Mouse (Mus musculus) retina, postnatal 7 days (tissue): ENCODE data around the gene Gm20388.
"Not testable (repeated sequence)": the region's sequence is repeated elsewhere in the genome, so short reads cannot be mapped to it uniquely, and the experiment has no call there.

ENCODE experiments used
- DNase-seq: peaks from one replicate; pipeline ENCODE4 v3.0.0-alpha.2; 2012; ENCODE audit warnings: low read depth, low spot score

The Gm20388 gene

GRCm38 (mm10) chr8:121651874-121652361 lies 1741.3 kb downstream of the Gm20388 start:
- no peak for DNase-seq

DNA sequence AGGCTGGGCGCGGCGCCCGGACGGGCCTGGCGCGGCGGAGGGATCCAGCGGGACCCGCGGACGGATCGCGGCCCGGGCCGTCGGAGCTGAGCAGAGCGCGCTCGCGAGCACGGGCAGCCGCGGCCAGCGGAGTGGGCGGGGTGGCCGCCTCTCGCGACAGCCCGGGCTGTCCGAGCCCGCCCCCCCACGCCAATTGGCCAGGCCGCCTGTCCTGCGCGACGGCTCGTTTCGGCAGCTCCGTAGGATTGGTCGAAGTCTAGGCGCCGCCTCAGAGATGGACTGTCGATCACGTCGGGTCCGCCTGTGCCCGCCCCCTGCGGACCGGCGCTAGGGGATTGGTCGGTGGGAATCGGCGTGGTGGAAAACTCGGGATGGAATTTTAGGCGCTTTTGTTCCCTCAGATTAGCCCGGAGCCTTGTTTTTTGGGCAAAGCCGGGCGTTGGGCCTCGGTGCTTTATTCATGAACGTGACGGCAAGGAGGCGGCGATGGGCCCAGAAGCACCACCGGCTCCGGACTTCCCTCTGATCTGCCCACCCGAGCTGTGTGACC lies 1742.2 kb downstream of the Gm20388 start, which contains the start of gene Zcchc14:
Zcchc14 (minus strand) TSS at position 128 of the 550 bp plus-strand sequence.
- peak; percentile 94 for DNase-seq

DNA sequence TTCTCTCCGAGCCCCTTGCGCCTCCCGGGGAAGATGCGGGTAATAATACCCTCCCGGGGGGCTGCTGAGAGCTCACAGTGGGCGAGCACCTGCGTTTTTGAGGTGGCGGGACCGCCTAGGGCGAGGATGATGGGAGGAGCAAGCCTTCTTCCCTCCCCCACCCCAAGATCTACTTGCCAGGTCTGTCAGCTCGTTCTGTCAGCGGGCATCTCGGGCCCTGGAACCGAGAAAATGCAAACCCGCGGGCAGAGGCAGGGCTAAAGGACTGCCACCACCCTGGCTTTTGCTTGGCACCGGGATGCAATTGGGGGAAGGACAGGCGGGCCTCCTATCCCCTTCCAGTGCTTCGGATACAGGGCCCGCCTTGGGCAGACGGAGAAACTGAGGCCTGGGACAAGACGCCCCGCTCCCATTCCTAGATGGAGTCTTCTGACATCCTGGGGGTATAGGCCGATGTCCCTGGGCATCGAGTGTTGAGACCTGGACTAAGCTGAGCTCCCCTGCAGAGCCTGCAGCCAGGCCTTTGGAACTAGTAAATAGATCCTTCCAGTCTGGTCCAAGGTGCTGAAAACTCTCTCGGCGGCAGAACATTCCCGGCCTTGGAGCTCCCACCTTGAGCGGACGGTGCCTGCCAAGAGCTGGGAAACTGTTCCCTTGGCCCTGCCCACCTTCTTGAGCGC lies 1742.8 kb downstream of the Gm20388 start:
- DNase-seq: no peak

GRCm38 (mm10) chr8:121654131-121654530 lies 1743.5 kb downstream of the Gm20388 start:
- DNase-seq: no peak

DNA sequence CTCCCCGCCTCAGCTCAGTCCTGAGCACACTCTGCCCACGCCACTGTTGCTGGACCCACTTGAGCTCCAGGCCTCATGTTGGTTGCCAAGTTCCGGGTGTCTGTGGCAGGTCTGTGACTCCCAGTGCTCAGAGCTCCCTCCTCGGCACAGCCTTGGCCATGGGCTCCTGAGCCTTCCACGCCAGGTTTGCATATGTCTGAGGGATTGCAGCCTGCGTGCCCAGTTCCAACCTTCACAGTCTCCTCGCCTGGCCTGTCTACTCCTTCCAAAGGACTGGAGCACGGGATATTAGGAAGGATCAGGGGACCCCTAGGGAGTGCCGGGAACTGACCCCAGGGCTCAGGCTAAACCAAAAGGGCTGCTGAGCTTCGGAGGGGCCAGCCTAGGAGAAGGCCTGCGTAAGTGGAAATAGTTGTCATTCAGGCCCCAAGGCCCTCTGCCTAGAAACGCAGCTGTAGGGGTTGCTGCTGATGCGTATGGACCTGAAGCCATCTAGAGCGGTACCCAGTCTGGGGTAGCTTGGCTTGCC lies 1744.4 kb downstream of the Gm20388 start:
- DNase-seq: no peak

- DNase-seq: no peak
Observed at GRCm38 (mm10) chr8:121660602-121661001, 1750.0 kb downstream of the Gm20388 start.

DNA sequence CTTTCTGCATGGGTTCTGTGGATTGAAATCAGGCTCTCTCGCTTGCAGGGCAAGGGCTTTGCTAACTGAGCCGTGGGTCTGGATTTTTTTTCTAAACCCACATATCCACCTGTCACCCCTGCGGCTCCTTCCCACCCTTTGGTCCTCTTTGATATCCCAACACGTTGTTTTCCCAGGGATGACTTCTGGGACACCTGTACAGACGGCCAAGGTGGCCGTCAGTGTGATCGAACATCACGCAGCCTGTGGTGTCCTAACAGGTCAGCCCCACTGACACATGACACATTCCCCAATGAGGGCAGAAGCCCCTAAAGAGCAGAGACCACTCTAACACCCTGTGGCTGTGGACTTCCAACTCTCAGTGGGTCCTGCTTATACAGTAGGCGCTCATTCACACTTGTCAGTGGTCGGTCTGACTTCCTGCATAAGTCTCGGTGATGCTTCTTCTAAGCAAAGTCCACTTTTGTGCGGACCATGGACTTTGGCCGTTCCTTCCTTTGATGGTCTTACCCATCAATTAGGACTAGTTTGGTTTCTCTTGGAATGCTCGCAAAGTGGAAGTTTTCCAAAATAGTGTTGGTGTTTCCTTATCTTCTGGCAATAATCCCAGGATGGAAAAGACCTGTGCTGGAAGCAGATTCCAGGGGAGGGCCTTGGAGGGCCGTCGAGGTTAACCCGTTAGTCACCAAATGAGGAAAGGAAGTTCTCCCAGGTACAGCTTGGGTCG lies 1751.2 kb downstream of the Gm20388 start:
- DNase-seq: no peak

DNA sequence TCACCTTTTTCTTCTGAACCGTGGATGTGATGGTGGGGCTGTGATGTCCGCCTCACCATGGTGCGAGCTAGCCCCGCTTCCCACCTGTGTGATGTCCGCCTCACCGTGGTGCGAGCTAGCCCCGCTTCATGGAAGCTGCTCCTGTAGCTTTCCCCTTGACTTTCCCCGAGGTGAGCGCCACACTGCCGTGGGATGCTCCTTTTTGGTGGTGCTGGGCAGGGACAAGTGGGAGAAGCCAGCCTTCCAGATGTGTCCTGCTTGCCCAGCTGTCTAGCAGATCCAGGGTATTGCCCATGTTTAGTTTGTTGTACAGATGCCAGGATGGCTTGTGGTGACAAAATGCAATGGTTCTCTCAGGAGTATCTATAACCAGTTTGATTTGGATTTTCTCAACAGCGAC lies 1752.5 kb downstream of the Gm20388 start:
- no peak for DNase-seq

- peak; percentile 37 for DNase-seq
Observed at GRCm38 (mm10) chr8:121665329-121665728, 1754.7 kb downstream of the Gm20388 start.

DNA sequence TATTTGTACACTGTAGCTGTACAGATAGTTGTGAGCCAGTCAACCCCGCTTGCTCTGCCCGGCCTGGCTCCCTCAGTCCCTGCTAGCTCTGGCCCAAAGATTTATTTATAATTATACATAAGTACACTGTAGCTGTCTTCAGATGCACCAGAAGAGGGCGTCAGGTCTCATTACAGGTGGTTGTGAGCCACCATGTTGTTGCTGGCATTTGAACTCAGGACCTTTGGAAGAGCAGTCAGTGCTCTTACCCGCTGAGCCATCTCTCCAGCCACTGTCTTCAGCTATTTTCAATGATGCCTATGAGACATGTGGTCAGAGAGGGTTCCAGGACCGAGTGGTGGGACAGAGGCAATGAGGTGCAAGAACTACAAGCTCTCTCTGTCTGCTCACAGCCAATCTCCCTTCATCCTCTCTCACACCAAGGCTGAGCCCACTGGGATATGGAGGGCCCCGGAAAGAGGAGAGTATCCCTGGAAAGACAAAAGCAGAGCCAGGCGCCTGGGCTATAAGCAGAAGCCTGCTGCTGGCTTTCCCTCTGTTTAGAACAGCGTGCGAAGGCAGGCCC lies 1757.4 kb downstream of the Gm20388 start:
- DNase-seq: not testable (repeated sequence)

- DNase-seq: no peak
Observed at GRCm38 (mm10) chr8:121668553-121668952, 1757.9 kb downstream of the Gm20388 start.

- no peak for DNase-seq
Observed at GRCm38 (mm10) chr8:121669208-121669607, 1758.6 kb downstream of the Gm20388 start.

DNA sequence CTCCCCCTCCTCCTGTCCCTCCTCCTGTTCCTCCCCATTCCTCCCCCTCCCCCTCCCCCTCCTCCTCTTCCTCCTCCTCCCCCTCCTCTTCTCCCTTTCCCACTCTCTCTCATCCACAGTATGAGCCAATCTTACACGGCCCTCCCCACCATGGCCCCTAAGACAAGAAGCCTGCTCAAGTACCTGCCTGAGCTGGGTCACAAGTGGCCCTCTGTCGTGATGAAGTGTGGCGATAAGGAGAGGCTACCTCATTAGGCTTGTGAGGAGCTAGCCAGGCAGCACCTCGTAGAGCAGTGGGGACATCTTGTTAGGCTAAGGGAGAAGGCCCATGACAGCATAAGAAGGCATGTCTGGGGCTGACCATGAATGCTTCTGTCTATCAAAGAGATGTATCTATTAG lies 1762.5 kb downstream of the Gm20388 start:
- DNase-seq: no peak

DNA sequence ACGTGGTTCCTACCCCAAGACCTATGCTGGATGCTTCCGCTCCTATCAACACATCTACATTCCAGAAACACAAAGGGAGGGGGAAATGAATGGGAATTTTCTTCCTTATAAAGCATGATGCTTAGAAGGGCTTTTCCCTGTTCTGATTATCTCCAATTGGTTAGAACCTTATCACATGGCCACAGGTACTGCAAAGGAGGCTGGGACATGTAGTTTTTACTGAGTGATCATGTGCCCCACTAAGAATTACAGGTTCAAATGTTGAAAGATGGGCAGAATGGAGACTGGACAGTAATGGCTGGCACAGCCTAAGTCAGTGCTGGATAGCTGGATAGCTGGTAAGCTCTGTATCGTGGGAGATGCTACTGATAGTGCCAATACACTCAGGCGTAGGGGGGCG lies 1763.3 kb downstream of the Gm20388 start:
- no peak for DNase-seq

DNA sequence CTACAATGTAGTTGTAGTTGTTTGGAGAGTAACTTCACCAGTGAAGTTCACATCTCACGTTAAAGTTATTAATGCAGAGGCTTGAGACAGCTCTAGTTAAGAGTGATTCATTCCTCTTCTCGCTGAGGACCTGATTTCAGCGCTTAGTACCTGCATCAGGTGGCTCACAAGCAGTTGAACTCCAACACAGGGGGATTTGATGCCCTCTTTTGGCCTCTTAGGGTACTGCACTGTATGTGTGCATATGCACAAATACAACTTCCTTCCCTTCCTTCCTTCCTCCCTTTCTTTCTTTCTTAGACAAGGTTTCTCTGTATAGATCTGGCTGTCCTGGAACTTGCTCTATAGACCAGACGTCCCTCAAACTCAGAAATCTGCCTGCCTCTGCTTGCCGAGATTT lies 1763.9 kb downstream of the Gm20388 start:
- DNase-seq: no peak

GRCm38 (mm10) chr8:121675161-121675560 lies 1764.5 kb downstream of the Gm20388 start:
- DNase-seq: no peak

DNA sequence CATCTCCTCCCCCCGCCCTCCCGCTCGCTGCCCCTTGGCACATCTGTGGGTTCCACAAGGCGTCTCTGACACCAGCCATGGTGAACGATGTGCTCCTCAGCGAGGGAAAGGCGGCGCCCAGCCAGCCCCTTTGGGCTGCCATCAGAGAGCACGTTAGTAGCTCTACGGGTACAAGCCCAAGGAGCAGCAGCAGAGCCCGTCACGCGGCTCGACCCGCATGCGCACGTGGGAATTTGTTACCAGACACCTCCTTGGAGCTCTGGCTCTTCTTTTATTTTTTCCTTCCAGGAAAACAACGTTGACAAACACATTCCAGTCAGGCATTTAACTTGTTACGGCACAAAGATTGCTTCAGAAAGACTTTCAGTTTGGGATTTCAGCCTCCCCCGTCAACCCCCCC lies 1765.1 kb downstream of the Gm20388 start:
- no peak for DNase-seq

- DNase-seq: no peak
Observed at GRCm38 (mm10) chr8:121678696-121679095, 1768.1 kb downstream of the Gm20388 start.

GRCm38 (mm10) chr8:121680896-121681295 lies 1770.3 kb downstream of the Gm20388 start:
- DNase-seq: no peak

GRCm38 (mm10) chr8:121681457-121681856 lies 1770.8 kb downstream of the Gm20388 start:
- DNase-seq: no peak

GRCm38 (mm10) chr8:121683083-121683832 lies 1772.6 kb downstream of the Gm20388 start:
- no peak for DNase-seq
